8 mouse cellular contexts compared by ENCODE assay signal in genomic region chr12:32111508-32112119, GRCm38 (mm10). TPM values are rescaled to one million over a fixed set of nuclear protein-coding genes. Genes with fewer than 3 reads are reported as not detected.
DNase-seq lines count a peak whose midpoint lies in the region; ATAC-seq and TF ChIP-seq lines count a peak whose summit lies in the region.
"Had no signal": no experiment of that assay in that cellular context is flagged by ENCODE, and none has a peak within 500 bp of the region (broad histone marks: within the 10 kb centered on the region; RNA-seq: fewer than 3 reads in every experiment).

No protein-coding gene starts in this region.

- no peaks in the 10 kb centered on the region for H3K36me3 ChIP-seq in midbrain, embryonic 11.5 days (ENCODE audit: control insufficient read depth, insufficient read depth, low read length)
- no peaks in the 10 kb centered on the region for H3K36me3 ChIP-seq in midbrain, embryonic 14.5 days (ENCODE audit: control insufficient read depth, insufficient read depth, low read length)
- no peaks in the 10 kb centered on the region for H3K36me3 ChIP-seq in embryonic facial prominence, embryonic 10.5 days (replicated peaks)
- no peaks in the 10 kb centered on the region for H3K36me3 ChIP-seq in limb, embryonic 15.5 days
- H3K36me3 ChIP-seq in stomach, postnatal 0 days (ENCODE audit: control insufficient read depth, insufficient read depth, low read length): no peaks in the 10 kb centered on the region

- no peak overlapping the region for H3K9ac ChIP-seq in midbrain, embryonic 11.5 days (ENCODE audit: low read length)
- no peak overlapping the region for H3K9ac ChIP-seq in midbrain, embryonic 14.5 days (replicated peaks; ENCODE audit: low read length)
- no peak overlapping the region for H3K9ac ChIP-seq in limb, embryonic 15.5 days
- H3K9ac ChIP-seq in stomach, postnatal 0 days (ENCODE audit: low read length): no peak overlapping the region

- no peaks in the 10 kb centered on the region for H3K27me3 ChIP-seq in midbrain, embryonic 11.5 days (ENCODE audit: control insufficient read depth, insufficient read depth, low read length)
- no peaks in the 10 kb centered on the region for H3K27me3 ChIP-seq in midbrain, embryonic 14.5 days (ENCODE audit: control insufficient read depth, insufficient read depth, low read length)
- H3K27me3 ChIP-seq in embryonic facial prominence, embryonic 10.5 days (replicated peaks; ENCODE audit: low read depth, poor library complexity, severe bottlenecking): no peaks in the 10 kb centered on the region
- H3K27me3 ChIP-seq in limb, embryonic 15.5 days: no peaks in the 10 kb centered on the region
- no peaks in the 10 kb centered on the region for H3K27me3 ChIP-seq in stomach, postnatal 0 days (ENCODE audit: control insufficient read depth, insufficient read depth, low read length)

- H3K4me3 ChIP-seq in midbrain, embryonic 11.5 days (ENCODE audit: low read depth, low read length): no peak overlapping the region
- H3K4me3 ChIP-seq in midbrain, embryonic 14.5 days (replicated peaks; ENCODE audit: low read depth, low read length): no peak overlapping the region
- 0 out of 2 replicates have a peak overlapping the region, but pooled peaks have one; percentile 5 for H3K4me3 ChIP-seq in embryonic facial prominence, embryonic 10.5 days
- no peak overlapping the region for H3K4me3 ChIP-seq in limb, embryonic 15.5 days
- H3K4me3 ChIP-seq in stomach, postnatal 0 days (ENCODE audit: low read depth, low read length): no peak overlapping the region

- no peak for TF ChIP-seq CTCF in stomach, postnatal 0 days (IDR thresholded peaks at IDR 0.05; ENCODE audit: low read depth)

- H3K9me3 ChIP-seq in midbrain, embryonic 11.5 days (ENCODE audit: control insufficient read depth, low read length): no peaks in the 10 kb centered on the region
- H3K9me3 ChIP-seq in midbrain, embryonic 14.5 days (ENCODE audit: control insufficient read depth, low read length): no peaks in the 10 kb centered on the region
- H3K9me3 ChIP-seq in embryonic facial prominence, embryonic 10.5 days: no peaks in the 10 kb centered on the region
- no peaks in the 10 kb centered on the region for H3K9me3 ChIP-seq in limb, embryonic 15.5 days
- no peaks in the 10 kb centered on the region for H3K9me3 ChIP-seq in stomach, postnatal 0 days (ENCODE audit: control insufficient read depth, low read length)

- H3K4me1 ChIP-seq in midbrain, embryonic 11.5 days (ENCODE audit: control insufficient read depth, insufficient read depth, low read length): peaks cover 2% of the 10 kb centered on the region; the same call in 1 of the 2 replicates
- H3K4me1 ChIP-seq in midbrain, embryonic 14.5 days (ENCODE audit: control insufficient read depth, insufficient read depth, low read length): no peaks in the 10 kb centered on the region
- H3K4me1 ChIP-seq in embryonic facial prominence, embryonic 10.5 days: peaks cover 35% of the 10 kb centered on the region
- H3K4me1 ChIP-seq in limb, embryonic 15.5 days: 0 out of 2 replicates have a peak, but pooled peaks cover 2% of the 10 kb centered on the region
- 0 out of 2 replicates have a peak, but pooled peaks cover 2% of the 10 kb centered on the region for H3K4me1 ChIP-seq in stomach, postnatal 0 days (replicated peaks; ENCODE audit: control insufficient read depth, insufficient read depth)

- 52% methylated on average over 7 of the region's 7 CpGs for WGBS in midbrain, embryonic 11.5 days
- 51% methylated on average over 7 of the region's 7 CpGs for WGBS in midbrain, embryonic 14.5 days
- WGBS in embryonic facial prominence, embryonic 10.5 days: 27% methylated on average over 7 of the region's 7 CpGs
- 32% methylated on average over 7 of the region's 7 CpGs for WGBS in limb, embryonic 15.5 days
- WGBS in stomach, postnatal 0 days: 20% methylated on average over 7 of the region's 7 CpGs

- no peak overlapping the region for H3K27ac ChIP-seq in midbrain, embryonic 11.5 days (ENCODE audit: low read depth, low read length)
- H3K27ac ChIP-seq in midbrain, embryonic 14.5 days (replicated peaks; ENCODE audit: low read depth, low read length): no peak overlapping the region
- H3K27ac ChIP-seq in embryonic facial prominence, embryonic 10.5 days (replicated peaks): peak overlapping the region; percentile 80
- H3K27ac ChIP-seq in limb, embryonic 15.5 days: 0 out of 2 replicates have a peak overlapping the region, but pooled peaks have one; percentile 17
- H3K27ac ChIP-seq in stomach, postnatal 0 days (replicated peaks): 0 out of 2 replicates have a peak overlapping the region, but pooled peaks have one; percentile 45

- TF ChIP-seq EP300 in stomach, postnatal 0 days (optimal IDR thresholded peaks at IDR 0.05): no peak

- DNase-seq in midbrain, embryonic 11.5 days (ENCODE audit: low spot score, missing footprints): peak; percentile 89
- no peak for DNase-seq in midbrain, embryonic 14.5 days
- DNase-seq in embryonic facial prominence, embryonic 10.5 days (ENCODE audit: low spot score): peak; percentile 22
- DNase-seq in stomach, postnatal 0 days (ENCODE audit: low spot score): no peak
- DNase-seq in frontal cortex, postnatal 25 days (ENCODE audit: low spot score in 2 of 2): no peak
- no peak for DNase-seq in urinary bladder, postnatal 14 days (ENCODE audit: low spot score)
- DNase-seq: right cerebral cortex, postnatal 4 days had no signal

- H3K4me2 ChIP-seq in midbrain, embryonic 11.5 days: no peak overlapping the region
- no peak overlapping the region for H3K4me2 ChIP-seq in midbrain, embryonic 14.5 days (ENCODE audit: low read length)
- no peak overlapping the region for H3K4me2 ChIP-seq in limb, embryonic 15.5 days
- no peak overlapping the region for H3K4me2 ChIP-seq in stomach, postnatal 0 days (replicated peaks; ENCODE audit: low read depth)

- ATAC-seq in midbrain, embryonic 11.5 days (ENCODE audit: low FRiP score): no peak
- no peak for ATAC-seq in midbrain, embryonic 14.5 days (ENCODE audit: low FRiP score, low TSS enrichment)
- no peak for ATAC-seq in limb, embryonic 15.5 days (ENCODE audit: insufficient number of reproducible peaks, low FRiP score, low TSS enrichment, low read depth)
- ATAC-seq in stomach, postnatal 0 days (ENCODE audit: low FRiP score, low TSS enrichment): no peak

RNA-seq across cellular contexts. Expression of gene Prkar2b, which starts 50.5 kb away (rescaled TPM):
- 73.7 and 83.0 TPM in 2 replicates for polyA plus RNA-seq in midbrain, embryonic 11.5 days (2014; fragmentation: Nextera tagmentation; extraction: Ambion mirVana)
- 151 and 188 TPM in 2 replicates for polyA plus RNA-seq in midbrain, embryonic 14.5 days (2014; fragmentation: Nextera tagmentation; extraction: Ambion mirVana)
- polyA plus RNA-seq in embryonic facial prominence, embryonic 10.5 days (2016; fragmentation: Nextera tagmentation; extraction: Ambion mirVana): 34.3 and 37.9 TPM in 2 replicates
- polyA plus RNA-seq in limb, embryonic 15.5 days (2015; fragmentation: Nextera tagmentation; extraction: Ambion mirVana): 14.0 and 16.2 TPM in 2 replicates
- 16.3 and 17.9 TPM in 2 replicates for polyA plus RNA-seq in stomach, postnatal 0 days (2015; fragmentation: Nextera tagmentation; extraction: Ambion mirVana)

Comparison
In these comparisons a context has a peak if more than half of its experiments do, and no peak if none do; other contexts are left out.
1. DNase-seq: peak in midbrain, embryonic 11.5 days (single experiment) and embryonic facial prominence, embryonic 10.5 days (single experiment); none in midbrain, embryonic 14.5 days (single experiment), stomach, postnatal 0 days (single experiment), frontal cortex, postnatal 25 days (0 of 2) and urinary bladder, postnatal 14 days (single experiment).
2. H3K27ac ChIP-seq: peak in embryonic facial prominence, embryonic 10.5 days (single experiment), limb, embryonic 15.5 days (single experiment) and stomach, postnatal 0 days (single experiment); none in midbrain, embryonic 11.5 days (single experiment) and midbrain, embryonic 14.5 days (single experiment).